Mouse (Mus musculus) spleen, postnatal 4 days (tissue): ENCODE results near the gene Zfp318.

Experiments used
- DNase-seq, 2 experiments: peaks; one replicate each; pipeline ENCODE4 v3.0.0; 2022; ENCODE audit warnings: low spot score in 2 of 2

Gene Zfp318

DNA sequence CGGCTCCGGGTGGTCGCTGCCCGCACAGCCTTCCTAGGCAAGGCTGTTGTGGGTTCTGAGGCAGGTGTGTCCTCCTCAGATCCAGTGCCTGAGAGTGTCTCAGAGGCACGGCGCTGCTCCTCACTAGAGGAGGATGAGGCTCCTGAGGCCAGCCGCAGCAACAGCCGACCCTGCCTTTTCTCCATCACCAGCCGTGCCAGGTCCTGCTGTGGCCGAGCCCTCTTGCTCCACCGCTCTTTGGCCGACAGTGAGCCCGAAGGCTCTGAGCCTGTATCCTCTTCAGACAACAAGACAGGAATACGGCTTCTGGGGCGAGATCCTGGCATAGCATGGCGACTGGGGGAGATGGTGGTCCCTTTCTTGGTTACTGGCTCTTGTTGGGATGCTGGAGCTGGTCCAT lies 62.7 kb downstream of the Zfp318 start:
- DNase-seq: peak in 1 of 2 experiments; percentile 57

DNA sequence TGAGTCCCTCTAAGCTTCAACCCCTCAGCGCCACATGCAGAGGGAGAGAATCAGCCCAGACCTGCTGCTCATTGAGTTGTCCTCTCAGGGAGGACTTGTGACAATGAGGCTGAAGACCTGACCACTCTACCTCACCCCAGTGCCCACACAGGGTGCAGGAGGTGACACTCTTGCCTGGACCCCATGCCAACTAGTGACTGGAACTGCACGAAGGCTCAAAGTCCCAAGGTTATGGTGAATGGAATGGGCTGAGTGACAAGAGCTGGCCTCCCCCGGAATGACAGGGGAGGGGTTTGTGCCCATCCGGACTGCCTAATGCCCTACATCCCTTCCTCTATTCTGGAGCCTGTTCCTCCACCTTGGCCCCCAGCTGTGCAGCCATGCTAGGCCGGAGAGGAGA lies 69.2 kb downstream of the Zfp318 start:
- no peak for DNase-seq

DNA sequence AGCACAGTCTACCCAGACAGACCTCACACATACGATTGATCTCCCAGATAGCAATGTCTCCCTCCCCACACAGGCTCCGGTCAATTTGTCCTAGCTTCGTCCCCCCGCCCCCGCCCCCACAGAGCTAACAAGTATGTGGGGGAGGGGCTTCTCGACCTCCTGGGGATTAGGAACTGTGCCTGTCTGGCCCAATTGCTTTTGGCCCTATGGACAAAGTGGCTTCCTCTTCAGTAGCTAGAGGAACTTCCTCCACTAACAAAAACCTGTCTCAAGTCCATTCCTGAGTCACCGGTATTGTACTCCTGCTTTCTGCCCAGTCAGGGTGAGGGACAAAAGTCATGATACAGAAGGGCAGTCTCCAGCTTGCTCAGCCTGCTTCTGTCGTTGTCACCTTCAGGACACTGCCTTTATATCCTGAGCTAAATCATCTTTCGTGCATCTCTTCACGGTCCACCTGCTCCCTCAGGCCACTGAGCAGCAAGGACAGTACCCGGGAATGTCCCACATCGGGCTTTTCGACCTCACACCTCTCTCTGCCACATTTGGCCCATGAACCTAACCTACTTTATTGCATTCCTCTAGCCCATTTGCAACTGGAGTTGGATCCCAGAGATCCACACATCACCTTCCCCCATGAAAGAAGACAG lies 69.9 kb downstream of the Zfp318 start:
- no peak for DNase-seq

DNA sequence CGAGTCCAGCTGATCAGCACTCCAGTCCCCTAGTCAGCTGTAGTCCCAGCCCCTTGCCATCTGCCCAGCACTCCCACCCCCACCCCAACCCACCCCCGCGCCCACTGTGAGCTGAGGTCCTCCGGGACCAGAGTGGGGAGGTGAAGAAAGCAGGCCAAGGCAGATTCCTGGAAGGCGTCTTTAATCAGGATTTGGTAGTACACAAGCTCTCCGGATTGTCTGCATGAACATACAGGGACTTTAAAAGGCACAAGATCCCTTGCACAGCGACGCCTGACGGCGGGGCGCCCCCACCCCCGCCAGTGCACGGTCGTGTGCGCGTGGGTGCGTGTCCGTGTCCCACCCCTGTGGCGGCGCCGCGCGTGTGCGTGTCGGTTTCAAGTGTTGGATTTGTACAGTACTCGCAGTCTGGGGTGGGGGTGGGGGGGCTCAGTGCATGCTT lies 70.5 kb downstream of the Zfp318 start:
- DNase-seq: no peak

DNA sequence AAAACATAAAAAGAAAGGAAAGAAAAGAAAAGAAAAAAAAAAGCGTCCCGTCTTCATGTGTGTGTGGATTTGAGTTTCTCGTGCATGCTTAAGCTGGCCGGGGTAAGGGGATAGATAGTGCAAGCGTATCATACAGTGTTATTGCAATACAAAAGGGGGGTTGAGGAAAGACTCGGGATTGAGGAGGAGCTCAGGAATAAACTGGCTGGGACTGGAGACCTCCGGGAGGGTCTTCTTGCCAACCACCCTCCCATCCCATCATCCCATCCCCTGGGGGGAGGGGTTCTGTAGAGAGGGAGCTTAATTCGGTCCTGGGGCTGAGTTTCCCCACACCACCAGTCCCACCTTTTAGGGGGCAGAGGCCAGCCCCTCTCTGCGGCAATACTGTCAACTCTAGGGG lies 71.0 kb downstream of the Zfp318 start:
- DNase-seq: no peak

DNA sequence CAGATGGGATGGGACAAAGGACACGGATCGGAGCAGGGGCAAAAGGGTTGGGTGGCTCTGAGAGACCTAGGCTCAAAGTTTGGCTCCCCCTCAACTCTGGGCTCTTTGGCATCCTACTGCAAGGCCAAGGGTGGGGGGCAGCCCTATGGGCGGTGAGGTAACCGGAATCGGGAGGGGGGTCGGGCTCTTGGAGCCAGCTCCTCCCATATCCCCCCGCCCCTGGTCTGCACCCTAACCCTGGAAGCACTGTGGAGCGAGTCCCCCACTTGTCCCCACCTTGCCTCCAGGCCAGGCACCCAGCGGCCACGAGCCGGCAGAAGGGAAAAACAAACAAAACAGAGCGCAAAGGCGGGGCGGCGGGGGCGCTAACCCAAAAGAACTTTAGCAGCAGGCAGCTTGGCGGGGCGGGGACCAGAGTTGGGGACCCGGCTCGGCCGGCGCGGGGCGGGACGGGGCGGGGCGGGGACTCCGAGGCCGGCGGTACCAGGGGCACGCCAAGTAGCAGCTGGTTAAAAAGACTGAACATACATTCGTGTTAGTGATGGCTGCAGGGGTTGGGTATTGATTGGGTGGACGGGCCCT lies 71.7 kb downstream of the Zfp318 start:
- no peak for DNase-seq

DNA sequence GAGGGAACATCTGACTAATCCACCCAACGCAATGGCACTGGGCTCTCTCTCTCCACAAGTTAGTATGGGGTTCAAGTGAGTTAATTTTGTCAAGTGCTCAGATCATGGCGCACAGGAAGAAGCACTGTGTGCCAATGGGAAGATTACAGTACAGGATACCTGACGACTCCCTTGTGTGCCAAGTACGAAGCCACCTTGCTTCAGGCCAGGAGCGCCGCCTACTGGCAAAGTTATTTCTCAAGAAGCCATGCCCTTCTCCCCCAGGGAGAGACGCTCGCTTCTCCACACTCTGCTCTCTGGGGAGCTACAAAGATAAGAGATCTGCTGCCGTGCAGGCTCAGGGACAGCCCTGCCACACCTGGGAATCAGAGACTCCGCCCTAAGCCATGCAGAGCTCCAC lies 74.3 kb downstream of the Zfp318 start:
- DNase-seq: peak; percentile 49 to 78

DNA sequence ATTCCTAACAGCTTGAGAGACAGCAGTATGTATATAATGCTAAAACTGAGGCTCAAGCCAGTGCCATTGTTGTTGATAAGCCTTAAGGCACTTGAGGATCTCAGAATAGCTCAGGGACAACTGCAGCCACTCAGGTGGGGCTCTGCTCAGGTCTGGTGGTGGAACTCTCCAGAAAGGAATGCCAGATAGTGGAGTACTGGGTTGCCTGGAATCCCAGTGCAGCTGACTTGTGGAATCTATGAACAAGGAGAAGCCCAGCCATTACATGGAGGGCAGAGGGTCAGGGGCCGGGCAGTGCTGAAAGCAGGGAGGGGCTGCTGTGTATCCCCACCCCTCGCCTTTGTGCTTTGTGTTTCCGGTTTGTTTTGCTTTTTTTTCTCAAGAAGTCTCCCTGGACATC lies 74.9 kb downstream of the Zfp318 start:
- DNase-seq: no peak

DNA sequence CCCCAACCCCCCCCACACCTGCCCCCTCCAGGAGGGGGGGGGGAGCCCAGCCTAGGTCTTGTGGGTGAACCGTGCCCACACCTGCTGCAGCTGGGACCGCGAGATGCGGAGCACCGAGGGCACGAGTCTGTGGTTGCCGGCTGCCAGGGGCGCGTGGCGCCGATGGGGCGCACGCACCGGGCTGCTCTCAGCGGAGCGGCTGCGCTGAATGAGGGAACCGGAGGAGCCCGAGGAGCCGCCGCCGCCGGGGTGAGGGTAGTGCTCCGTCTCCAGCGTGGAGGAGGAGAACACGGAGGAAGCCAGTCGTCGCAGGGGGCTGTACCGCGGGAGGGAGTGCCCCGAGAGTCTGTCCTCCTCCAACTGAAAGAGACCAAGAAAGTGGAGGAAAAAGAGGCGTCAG lies 77.1 kb downstream of the Zfp318 start:
- DNase-seq: no peak

DNA sequence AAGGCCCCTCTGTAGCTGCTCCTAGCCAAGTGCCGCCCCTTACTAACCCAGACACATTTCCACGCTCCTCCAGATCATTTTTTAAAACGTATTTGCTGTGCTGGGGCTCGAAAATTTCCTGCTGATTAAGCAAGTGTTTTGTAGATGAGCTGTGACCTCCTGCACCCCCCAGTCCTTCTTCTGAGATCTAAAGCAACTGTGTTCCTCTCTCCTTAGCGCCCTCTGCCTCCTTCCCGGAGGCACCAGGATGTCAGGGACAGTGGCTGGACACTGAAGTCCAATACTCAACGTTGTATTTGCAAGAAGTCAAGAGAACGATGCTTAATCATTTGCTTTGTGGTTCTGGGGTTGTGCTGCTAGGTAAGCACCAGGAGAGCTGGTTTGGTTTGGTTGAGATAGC lies 77.8 kb downstream of the Zfp318 start:
- DNase-seq: no peak

DNA sequence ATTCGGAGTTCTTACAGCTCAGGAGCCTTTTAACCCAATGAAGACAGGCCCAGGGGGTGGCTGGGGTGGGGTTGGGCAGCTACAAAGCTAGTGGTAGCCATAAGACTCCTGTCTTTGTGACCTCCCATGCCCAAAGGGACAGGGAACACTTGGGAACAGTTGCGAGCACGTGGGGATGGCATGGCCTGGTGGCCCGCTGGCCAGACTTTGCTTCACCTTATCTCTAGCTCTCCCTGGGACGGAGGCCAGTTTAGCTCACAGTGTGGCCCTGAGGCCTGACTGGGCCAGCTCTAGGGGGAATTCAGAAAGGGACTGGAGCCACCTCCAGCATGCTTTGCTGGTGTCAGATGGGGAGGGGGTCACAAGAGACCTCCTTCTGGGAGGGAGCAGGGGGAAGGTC lies 78.7 kb downstream of the Zfp318 start:
- DNase-seq: no peak

DNA sequence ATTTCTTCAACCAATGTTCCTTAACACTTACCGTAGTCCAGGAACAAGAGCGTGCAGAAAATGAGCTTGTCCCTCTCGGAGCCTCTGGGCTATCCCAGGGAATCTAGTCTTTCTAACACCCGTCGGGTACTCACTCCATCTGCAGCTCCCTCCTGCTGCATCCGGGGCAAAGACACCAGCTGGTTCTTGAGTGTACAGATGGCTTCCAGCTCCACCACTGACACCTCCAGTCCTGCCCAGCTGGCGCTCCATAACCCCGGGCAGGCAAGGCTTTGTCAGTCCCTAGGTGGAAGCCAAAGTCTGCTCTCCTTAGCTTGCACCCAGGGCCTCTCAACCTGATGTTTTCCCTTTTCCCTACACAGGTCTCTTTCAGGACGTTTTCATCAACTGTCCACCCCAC lies 84.3 kb downstream of the Zfp318 start:
- DNase-seq: no peak
